Mouse (Mus musculus) limb, embryonic 13.5 days (tissue): ENCODE results near the gene Plcb4. TPM values are rescaled to one million over a fixed set of nuclear protein-coding genes. Genes with fewer than 3 reads are reported as not detected.

Source experiments
- ATAC-seq: fragments of 200-750 bp; cut with Nextera tagmentation; 2 replicates; pipeline ENCODE4 v1.8.0; 2017; ENCODE audit warnings: low read depth, moderate number of reproducible peaks, moderate TSS enrichment; ENCODE audit not compliant: low FRiP score
- H3K27ac ChIP-seq: fragments of 300-500 bp; sonication (generic); 2 replicates; pipeline ENCODE4 v1.5.1; 2015; ENCODE audit warnings: inconsistent platforms, mild to moderate bottlenecking, moderate library complexity
- H3K27me3 ChIP-seq: fragments of 300-500 bp; sonication (generic); 2 replicates; pipeline ENCODE4 v1.6.1; 2015; ENCODE audit warnings: mild to moderate bottlenecking, inconsistent platforms
- H3K36me3 ChIP-seq: fragments of 300-500 bp; sonication (generic); 2 replicates; pipeline ENCODE4 v1.6.1; 2015; ENCODE audit warnings: inconsistent platforms, mild to moderate bottlenecking, moderate library complexity
- H3K4me1 ChIP-seq: fragments of 300-500 bp; sonication (generic); 2 replicates; pipeline ENCODE4 v1.6.1; 2015; ENCODE audit warnings: inconsistent platforms
- H3K4me2 ChIP-seq: fragments of 300-500 bp; sonication (generic); replicated peaks from 2 replicates; pipeline ENCODE4 v1.6.1; 2015; ENCODE audit warnings: inconsistent platforms, mild to moderate bottlenecking, moderate library complexity
- H3K4me3 ChIP-seq: fragments of 300-500 bp; sonication (generic); 2 replicates; pipeline ENCODE4 v1.5.1; 2015; ENCODE audit warnings: moderate library complexity, mild to moderate bottlenecking, inconsistent platforms
- H3K9ac ChIP-seq: fragments of 300-500 bp; sonication (generic); 2 replicates; pipeline ENCODE4 v1.6.1; 2015; ENCODE audit warnings: mild to moderate bottlenecking, inconsistent platforms
- H3K9me3 ChIP-seq: fragments of 300-500 bp; sonication (generic); 2 replicates; pipeline ENCODE4 v1.6.1; 2016; ENCODE audit warnings: inconsistent platforms
- WGBS: fragments of 180-500 bp; shearing (Covaris S2); methylation state at CpG from one replicate; pipeline ENCODE4 v1.1.7; 2015; 5-methylcytosine and 5-hydroxymethylcytosine counted together
- polyA plus RNA-seq: library from polyadenylated mRNA; unstranded; fragments of >200 nt; fragmentation: Nextera tagmentation; extraction: Ambion mirVana; gene quantifications from 2 replicates; pipeline ENCODE4 v1.2.1, GENCODE M21; 2015

Gene Plcb4
- polyA plus RNA-seq, 1 experiment from 2014 or later, result 19.1 TPM

- peaks cover 13% of the 10 kb centered on the region for H3K4me1 ChIP-seq
- no peak overlapping the region for H3K4me3 ChIP-seq
- no peak overlapping the region for H3K9ac ChIP-seq
- H3K36me3 ChIP-seq, result no peaks in the 10 kb centered on the region
- no peaks in the 10 kb centered on the region for H3K9me3 ChIP-seq
- 60% methylated on average over 8 of the region's 8 CpGs for WGBS
- ATAC-seq, result no peak
- H3K27me3 ChIP-seq, result no peaks in the 10 kb centered on the region
- H3K4me2 ChIP-seq, result no peak overlapping the region
- H3K27ac ChIP-seq, result no peak overlapping the region
Measured at GRCm38 (mm10) chr2:135676978-135677501, 18.2 kb downstream of the Plcb4 start.

- no peak for ATAC-seq
- H3K27ac ChIP-seq, result no peak overlapping the region
- H3K9ac ChIP-seq, result no peak overlapping the region
- H3K4me2 ChIP-seq, result no peak overlapping the region
- 60% methylated on average over 5 of the region's 5 CpGs for WGBS
- no peaks in the 10 kb centered on the region for H3K36me3 ChIP-seq
- no peaks in the 10 kb centered on the region for H3K9me3 ChIP-seq
- H3K27me3 ChIP-seq, result no peaks in the 10 kb centered on the region
- H3K4me1 ChIP-seq, result peaks cover 13% of the 10 kb centered on the region
- H3K4me3 ChIP-seq, result no peak overlapping the region
Measured at GRCm38 (mm10) chr2:135677601-135678000, 18.8 kb downstream of the Plcb4 start.

- no peak overlapping the region for H3K27ac ChIP-seq
- WGBS, result 69% methylated on average over 8 of the region's 8 CpGs
- peaks cover 13% of the 10 kb centered on the region for H3K4me1 ChIP-seq
- no peak overlapping the region for H3K9ac ChIP-seq
- no peak overlapping the region for H3K4me2 ChIP-seq
- H3K36me3 ChIP-seq, result no peaks in the 10 kb centered on the region
- H3K27me3 ChIP-seq, result no peaks in the 10 kb centered on the region
- no peaks in the 10 kb centered on the region for H3K9me3 ChIP-seq
- ATAC-seq, result no peak
- H3K4me3 ChIP-seq, result no peak overlapping the region
Measured at GRCm38 (mm10) chr2:135680001-135680400, 21.2 kb downstream of the Plcb4 start.

- H3K4me2 ChIP-seq, result no peak overlapping the region
- 60% methylated on average over 5 of the region's 5 CpGs for WGBS
- no peak for ATAC-seq
- no peak overlapping the region for H3K4me3 ChIP-seq
- no peak overlapping the region for H3K27ac ChIP-seq
- H3K27me3 ChIP-seq, result no peaks in the 10 kb centered on the region
- H3K9me3 ChIP-seq, result no peaks in the 10 kb centered on the region
- peaks cover 13% of the 10 kb centered on the region for H3K4me1 ChIP-seq
- H3K36me3 ChIP-seq, result no peaks in the 10 kb centered on the region
- no peak overlapping the region for H3K9ac ChIP-seq
Measured at GRCm38 (mm10) chr2:135680406-135681134, 21.8 kb downstream of the Plcb4 start.

DNA sequence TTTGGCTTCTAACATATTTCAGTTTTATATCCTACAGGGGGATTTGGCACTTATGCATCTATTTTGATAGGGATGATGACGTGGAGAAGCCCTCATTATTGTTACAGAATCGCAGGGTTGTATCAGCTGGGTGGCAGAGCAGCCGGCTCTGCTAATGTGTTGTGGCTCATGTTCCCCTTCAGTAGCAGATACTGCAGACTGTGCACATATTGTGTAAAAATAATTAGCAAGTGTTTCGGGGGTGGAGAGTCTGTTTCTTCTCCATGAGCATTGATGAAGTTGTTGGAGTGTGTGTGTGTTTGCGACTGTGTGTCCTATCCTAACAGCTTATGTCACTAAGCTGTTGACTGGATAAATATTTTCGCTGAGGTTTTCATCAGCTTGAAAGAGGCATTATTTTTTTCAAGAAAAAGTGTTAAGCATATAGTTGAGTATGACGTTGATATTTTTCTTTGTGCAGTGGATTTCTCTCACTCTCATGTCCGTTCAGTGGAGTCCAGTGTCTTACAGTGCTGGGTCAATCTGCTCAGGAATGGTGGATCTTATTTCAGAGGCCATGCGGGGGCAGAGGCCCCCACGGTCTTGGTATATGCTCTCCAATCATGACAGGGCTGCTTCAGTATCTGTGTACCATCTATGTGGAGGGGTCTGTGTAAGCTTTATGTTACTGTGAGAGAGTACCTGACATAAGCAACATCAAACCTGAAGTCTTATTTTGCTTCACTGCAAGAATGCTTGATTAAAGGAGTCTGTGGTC is 25.1 kb downstream of the Plcb4 start:
- no peaks in the 10 kb centered on the region for H3K27me3 ChIP-seq
- H3K9me3 ChIP-seq, result no peaks in the 10 kb centered on the region
- no peaks in the 10 kb centered on the region for H3K36me3 ChIP-seq
- H3K9ac ChIP-seq, result no peak overlapping the region
- H3K4me3 ChIP-seq, result no peak overlapping the region
- H3K4me1 ChIP-seq, result peaks cover 13% of the 10 kb centered on the region
- no peak overlapping the region for H3K27ac ChIP-seq
- no peak overlapping the region for H3K4me2 ChIP-seq
- ATAC-seq, result no peak
- WGBS, result 80% methylated on average over 10 of the region's 10 CpGs

- H3K4me2 ChIP-seq, result no peak overlapping the region
- WGBS, result 81% methylated on average over 4 of the region's 4 CpGs
- no peaks in the 10 kb centered on the region for H3K27me3 ChIP-seq
- no peaks in the 10 kb centered on the region for H3K9me3 ChIP-seq
- H3K36me3 ChIP-seq, result no peaks in the 10 kb centered on the region
- H3K4me3 ChIP-seq, result no peak overlapping the region
- H3K4me1 ChIP-seq, result no peaks in the 10 kb centered on the region
- ATAC-seq, result no peak
- H3K27ac ChIP-seq, result no peak overlapping the region
- no peak overlapping the region for H3K9ac ChIP-seq
Measured at GRCm38 (mm10) chr2:135686692-135687091, 27.9 kb downstream of the Plcb4 start.

DNA sequence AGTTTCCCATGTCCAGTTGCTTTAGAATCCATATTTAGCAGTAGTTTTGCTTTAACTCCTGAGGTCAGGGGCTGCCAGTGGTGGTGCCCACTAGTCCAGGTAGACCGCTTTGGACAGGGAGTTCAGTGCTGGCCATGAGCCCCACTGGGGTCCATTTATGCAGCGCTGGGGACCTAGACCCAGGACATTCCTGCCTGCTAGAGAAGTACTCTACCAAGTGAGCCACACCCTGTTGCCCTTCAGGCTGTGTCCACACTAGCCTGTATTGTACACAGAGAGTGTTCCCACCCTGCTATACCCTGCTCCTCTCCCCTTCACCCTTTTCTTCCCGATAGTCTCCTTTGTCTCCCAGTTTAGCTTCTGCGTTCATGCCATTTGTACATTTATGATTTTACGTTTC is 28.8 kb downstream of the Plcb4 start:
- Histone ChIP-seq H3K27me3 (no peaks in the 10 kb centered on the region), H3K9me3 (no peaks in the 10 kb centered on the region), H3K9ac (no peak overlapping the region), H3K4me1 (peaks cover 4% of the 10 kb centered on the region), H3K27ac (no peak overlapping the region), H3K4me2 (no peak overlapping the region), H3K36me3 (no peaks in the 10 kb centered on the region), H3K4me3 (no peak overlapping the region)
- no peak for ATAC-seq
- 82% methylated on average over 5 of the region's 5 CpGs for WGBS

DNA sequence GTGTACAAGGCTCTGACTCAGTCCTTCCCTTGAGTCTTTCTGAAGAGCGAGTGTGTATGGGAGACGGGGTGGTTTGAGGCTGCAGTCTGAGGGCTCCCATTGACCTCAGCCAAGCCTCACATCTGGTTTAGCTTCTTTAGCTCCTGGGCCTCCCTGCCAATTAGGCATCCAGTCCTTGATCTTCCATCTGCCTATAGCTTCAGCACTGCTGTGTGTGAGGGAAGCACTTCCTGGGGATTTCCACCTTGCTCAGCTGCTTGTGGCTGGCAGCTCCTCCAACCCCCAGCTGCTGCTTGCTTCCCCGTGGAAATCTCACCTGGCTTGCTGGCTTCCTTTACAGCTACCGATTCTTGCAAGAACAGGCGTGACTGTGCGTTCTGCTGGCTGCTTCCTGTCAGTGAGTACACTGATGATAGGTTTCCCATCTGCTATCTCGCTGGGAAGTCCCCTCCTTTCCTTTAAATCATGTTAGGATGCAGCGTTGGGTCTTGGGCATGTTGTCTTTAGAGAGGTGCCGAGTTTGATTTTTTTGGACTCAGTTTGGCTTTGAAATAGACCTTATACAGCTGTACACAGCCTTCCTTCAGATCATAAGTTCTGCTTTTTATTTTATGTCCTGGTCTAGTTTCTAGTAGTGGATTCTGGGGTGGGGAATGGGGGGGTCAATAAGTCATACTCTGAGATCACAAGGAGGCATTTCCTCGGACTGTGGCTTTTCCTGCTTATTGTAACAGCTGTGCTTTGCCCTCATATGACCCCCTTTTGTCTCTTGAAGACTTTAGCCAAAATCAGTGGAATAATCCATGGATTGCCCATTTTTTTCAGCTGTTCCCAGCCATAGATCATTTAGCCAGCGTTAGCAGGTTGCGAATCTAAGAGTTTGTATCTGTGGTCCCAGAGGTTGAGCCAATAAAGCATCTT is 34.0 kb downstream of the Plcb4 start:
- Histone ChIP-seq H3K4me2 (0 out of 2 replicates have a peak overlapping the region, but pooled peaks have one; percentile 1), H3K36me3 (no peaks in the 10 kb centered on the region), H3K27me3 (no peaks in the 10 kb centered on the region), H3K9me3 (no peaks in the 10 kb centered on the region), H3K4me3 (no peak overlapping the region), H3K4me1 (peaks cover 18% of the 10 kb centered on the region), H3K27ac (peak overlapping the region; percentile 18; the same call in 1 of the 2 replicates), H3K9ac (no peak overlapping the region)
- 30% methylated on average over 12 of the region's 12 CpGs for WGBS
- ATAC-seq, result peak; percentile 72

DNA sequence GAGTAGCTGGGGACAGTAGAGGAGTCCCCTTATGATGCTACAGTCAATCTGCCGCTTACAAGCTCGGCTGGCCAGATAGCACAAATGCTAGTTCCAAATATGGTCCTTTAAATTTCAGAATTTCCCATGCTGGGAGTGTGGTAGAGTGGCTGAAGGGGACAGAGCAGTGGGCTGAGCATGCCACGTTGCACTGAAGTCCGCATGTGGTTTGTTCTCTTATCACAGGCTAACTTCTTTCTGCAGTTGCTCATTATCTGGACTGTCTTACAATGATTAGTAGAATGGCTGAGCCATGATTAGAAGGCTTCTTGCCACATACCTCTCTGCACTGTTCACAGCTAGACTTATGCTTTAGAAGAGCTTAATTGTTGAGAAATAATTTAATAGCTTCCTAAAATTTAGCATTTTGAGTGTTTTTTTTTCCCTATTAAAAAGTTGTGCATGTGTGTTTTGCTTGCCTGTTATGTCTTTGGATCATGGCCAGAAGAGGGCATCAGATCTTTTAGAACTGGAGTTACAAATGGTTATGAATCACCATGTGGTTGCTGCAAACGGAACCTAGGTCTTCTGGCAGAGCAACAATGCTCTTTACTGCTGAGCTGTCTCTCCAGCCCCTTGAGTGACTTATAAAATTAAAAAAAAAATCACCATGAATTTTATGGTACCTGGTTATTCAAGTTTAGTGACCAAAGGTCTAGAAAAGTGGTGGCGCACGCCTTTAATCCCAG is 42.0 kb downstream of the Plcb4 start:
- H3K4me1 ChIP-seq, result no peaks in the 10 kb centered on the region
- no peaks in the 10 kb centered on the region for H3K27me3 ChIP-seq
- H3K27ac ChIP-seq, result no peak overlapping the region
- 89% methylated on average over 7 of the region's 7 CpGs for WGBS
- no peak for ATAC-seq
- H3K9ac ChIP-seq, result no peak overlapping the region
- H3K9me3 ChIP-seq, result no peaks in the 10 kb centered on the region
- H3K36me3 ChIP-seq, result no peaks in the 10 kb centered on the region
- H3K4me3 ChIP-seq, result no peak overlapping the region
- no peak overlapping the region for H3K4me2 ChIP-seq

- WGBS, result 91% methylated on average over 5 of the region's 5 CpGs
- no peak overlapping the region for H3K27ac ChIP-seq
Measured at GRCm38 (mm10) chr2:135704673-135705072, 45.9 kb downstream of the Plcb4 start.

GRCm38 (mm10) chr2:135707305-135707704 is 48.5 kb downstream of the Plcb4 start:
- WGBS, result 92% methylated on average over 2 of the region's 2 CpGs
- Histone ChIP-seq H3K36me3 (no peaks in the 10 kb centered on the region), H3K4me3 (no peak overlapping the region), H3K4me2 (no peak overlapping the region), H3K9ac (no peak overlapping the region), H3K9me3 (no peaks in the 10 kb centered on the region), H3K27me3 (no peaks in the 10 kb centered on the region), H3K27ac (no peak overlapping the region), H3K4me1 (peaks cover 26% of the 10 kb centered on the region)
- ATAC-seq, result no peak

More at GRCm38 (mm10) chr2:135704673-135705072, 45.9 kb downstream of the Plcb4 start:
- Histone ChIP-seq H3K36me3 (no peaks in the 10 kb centered on the region), H3K4me3 (no peak overlapping the region), H3K4me2 (no peak overlapping the region), H3K9me3 (no peaks in the 10 kb centered on the region), H3K27me3 (no peaks in the 10 kb centered on the region), H3K4me1 (peaks cover 11% of the 10 kb centered on the region; the same call in 1 of the 2 replicates), H3K9ac (no peak overlapping the region)
- ATAC-seq, result no peak
